Mouse (Mus musculus) liver, postnatal 0 days (tissue): ENCODE results near the gene Cttnbp2nl.

Experiments used
- CTCF ChIP-seq: sonication (generic); IDR thresholded peaks from 2 replicates; pipeline ENCODE4 v1.5.1; 2016; ENCODE audit warnings: antibody characterized with exemption, low read depth
- EP300 ChIP-seq: IDR thresholded peaks from 2 replicates; pipeline ENCODE4 v1.6.1; 2016; ENCODE audit warnings: antibody characterized with exemption, low read depth, mild to moderate bottlenecking

DNA sequence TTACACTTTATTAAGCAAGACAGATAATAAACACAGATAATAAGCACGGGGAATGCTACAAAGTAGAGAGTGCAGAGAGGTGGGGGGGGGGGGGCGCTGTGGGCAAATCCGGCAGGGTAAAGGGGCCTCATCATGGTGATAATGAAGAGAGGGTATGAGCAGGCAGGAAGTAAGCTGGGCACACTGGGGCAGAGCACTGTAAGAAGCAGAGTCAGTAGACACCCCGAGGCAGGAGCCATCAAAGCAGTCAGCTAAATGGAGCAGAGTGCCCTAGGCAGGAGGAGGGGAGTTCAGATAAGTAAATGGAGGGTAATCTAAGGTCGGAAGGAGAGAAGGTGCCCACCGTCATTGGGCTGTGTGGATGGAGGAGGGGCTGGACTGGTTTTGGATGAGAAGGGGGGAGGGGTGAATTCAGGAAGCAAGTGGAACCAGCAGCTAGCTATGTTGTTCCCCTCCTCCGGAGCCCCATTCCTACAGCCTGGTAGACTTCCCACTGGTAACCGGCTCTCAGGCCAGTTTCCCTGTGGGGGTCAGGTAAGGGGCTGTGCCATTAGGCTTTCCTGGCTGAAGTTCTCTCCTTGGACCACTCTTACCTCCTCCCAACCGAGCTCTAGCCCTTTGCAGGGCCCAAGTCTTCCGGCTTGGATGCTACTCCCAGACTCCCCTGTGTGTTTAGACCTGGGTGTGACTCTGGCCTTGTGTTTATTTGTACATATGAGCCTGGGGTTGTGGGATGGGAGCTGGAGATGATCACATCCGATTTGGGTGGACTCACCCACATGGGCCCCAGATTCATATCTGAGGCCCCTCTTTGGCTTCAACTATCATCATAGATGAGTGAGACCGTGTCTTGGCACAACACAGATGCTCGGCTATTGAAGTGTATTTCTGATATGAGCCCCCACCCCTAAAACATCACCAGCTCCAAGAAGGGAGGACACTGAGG lies 89.3 kb downstream of the Cttnbp2nl start:
- no peak for TF ChIP-seq CTCF
- TF ChIP-seq EP300: no peak
